Mouse (Mus musculus) heart, embryonic 12.5 days (tissue): Measurements from ENCODE around the gene B3gat1. TPM values are rescaled to one million over a fixed set of nuclear protein-coding genes. Genes with fewer than 3 reads are reported as not detected.
A peak's percentile ranks its signal among the peaks of the same experiment; 100 is the strongest.

Experiments used
- ATAC-seq: fragments of 200-750 bp; cut with Nextera tagmentation; 2 replicates; pipeline ENCODE4 v1.8.0; 2017; ENCODE audit warnings: moderate TSS enrichment, moderate library complexity; ENCODE audit not compliant: insufficient number of reproducible peaks, low FRiP score
- H3K27ac ChIP-seq: fragments of 300-500 bp; sonication (generic); 2 replicates; pipeline ENCODE4 v1.5.1; 2016; ENCODE audit warnings: mild to moderate bottlenecking, moderate library complexity; ENCODE audit not compliant: poor library complexity, severe bottlenecking
- H3K27me3 ChIP-seq: fragments of 300-500 bp; sonication (generic); replicated peaks from 2 replicates; pipeline ENCODE4 v1.6.1; 2016; ENCODE audit warnings: mild to moderate bottlenecking, moderate library complexity
- H3K36me3 ChIP-seq: fragments of 300-500 bp; sonication (generic); 2 replicates; pipeline ENCODE4 v1.6.1; 2016; ENCODE audit warnings: mild to moderate bottlenecking, moderate library complexity
- H3K4me1 ChIP-seq: fragments of 300-500 bp; sonication (generic); replicated peaks from 2 replicates; pipeline ENCODE4 v1.6.1; 2016; ENCODE audit warnings: mild to moderate bottlenecking
- H3K4me2 ChIP-seq: fragments of 300-500 bp; sonication (generic); 2 replicates; pipeline ENCODE4 v1.6.1; 2016; ENCODE audit warnings: mild to moderate bottlenecking, moderate library complexity
- H3K4me3 ChIP-seq: fragments of 300-500 bp; sonication (generic); 2 replicates; pipeline ENCODE4 v1.5.1; 2016; ENCODE audit warnings: mild to moderate bottlenecking
- H3K9ac ChIP-seq: fragments of 300-500 bp; sonication (generic); 2 replicates; pipeline ENCODE4 v1.6.1; 2016; ENCODE audit warnings: mild to moderate bottlenecking, moderate library complexity
- H3K9me3 ChIP-seq: fragments of 300-500 bp; sonication (generic); replicated peaks from 2 replicates; pipeline ENCODE4 v1.6.1; 2016; ENCODE audit warnings: mild to moderate bottlenecking, moderate library complexity
- WGBS: fragments of 180-500 bp; shearing (Covaris S2); methylation state at CpG from one replicate; pipeline ENCODE4 v1.1.7; 2016; 5-methylcytosine and 5-hydroxymethylcytosine counted together
- polyA plus RNA-seq: library from polyadenylated mRNA; unstranded; fragments of >200 nt; fragmentation: Nextera tagmentation; extraction: Ambion mirVana; gene quantifications from 2 replicates; pipeline ENCODE4 v1.2.1, GENCODE M21; 2016

The B3gat1 gene
- polyA plus RNA-seq, 1 experiment from 2014 or later: 0.14 TPM

DNA sequence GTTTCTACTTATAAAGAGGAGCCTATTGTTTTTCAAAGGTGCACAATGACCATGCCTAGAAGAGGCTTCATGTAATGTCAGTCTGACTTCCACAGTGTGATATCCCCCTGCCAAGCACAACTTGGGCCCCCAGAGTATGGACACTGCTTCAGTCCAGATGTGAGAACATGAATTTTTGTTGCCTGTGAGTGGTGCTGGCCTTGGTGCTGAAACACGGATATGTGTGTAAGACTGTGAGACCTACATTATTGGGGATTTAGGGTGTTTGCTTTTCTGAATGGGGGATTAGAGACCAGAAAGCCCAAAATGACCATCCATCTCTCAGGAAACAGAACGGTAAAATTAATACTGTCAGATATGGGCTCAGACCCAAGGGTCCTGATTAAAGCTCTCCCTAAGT, 6.1 kb upstream of the B3gat1 start:
- Histone ChIP-seq H3K36me3 (no peaks in the 10 kb centered on the region), H3K27ac (no peak overlapping the region), H3K9me3 (no peaks in the 10 kb centered on the region), H3K27me3 (peaks cover 22% of the 10 kb centered on the region), H3K9ac (no peak overlapping the region), H3K4me1 (no peaks in the 10 kb centered on the region), H3K4me3 (no peak overlapping the region), H3K4me2 (no peak overlapping the region)
- ATAC-seq: no peak
- 54% methylated on average over 2 of the region's 2 CpGs for WGBS

DNA sequence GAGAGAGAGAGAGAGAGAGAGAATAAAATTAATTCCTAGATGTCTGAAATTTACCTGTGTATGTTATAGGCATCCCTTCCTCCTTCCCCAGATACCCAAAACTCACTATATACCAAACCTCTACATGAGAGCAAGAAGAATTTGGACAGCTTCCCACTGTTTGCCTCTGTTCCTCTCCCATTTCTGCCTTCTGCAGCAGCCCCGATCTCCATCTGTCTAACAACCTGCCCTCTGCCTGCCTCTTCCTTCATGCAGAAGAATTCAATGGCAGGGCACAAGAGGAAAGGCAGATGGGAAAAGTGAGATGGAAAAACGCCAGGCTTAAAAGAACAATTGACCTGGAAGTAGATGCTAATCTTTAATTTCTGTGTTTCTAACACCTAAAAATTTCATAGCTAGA, 5.0 kb upstream of the B3gat1 start:
- H3K9me3 ChIP-seq: no peaks in the 10 kb centered on the region
- no peak overlapping the region for H3K9ac ChIP-seq
- H3K4me3 ChIP-seq: no peak overlapping the region
- no peak overlapping the region for H3K27ac ChIP-seq
- no peaks in the 10 kb centered on the region for H3K36me3 ChIP-seq
- H3K27me3 ChIP-seq: peaks cover 33% of the 10 kb centered on the region
- WGBS: 71% methylated on average over 2 of the region's 2 CpGs
- no peak for ATAC-seq
- no peak overlapping the region for H3K4me2 ChIP-seq
- peaks cover 4% of the 10 kb centered on the region; the same call in 1 of the 2 replicates for H3K4me1 ChIP-seq

DNA sequence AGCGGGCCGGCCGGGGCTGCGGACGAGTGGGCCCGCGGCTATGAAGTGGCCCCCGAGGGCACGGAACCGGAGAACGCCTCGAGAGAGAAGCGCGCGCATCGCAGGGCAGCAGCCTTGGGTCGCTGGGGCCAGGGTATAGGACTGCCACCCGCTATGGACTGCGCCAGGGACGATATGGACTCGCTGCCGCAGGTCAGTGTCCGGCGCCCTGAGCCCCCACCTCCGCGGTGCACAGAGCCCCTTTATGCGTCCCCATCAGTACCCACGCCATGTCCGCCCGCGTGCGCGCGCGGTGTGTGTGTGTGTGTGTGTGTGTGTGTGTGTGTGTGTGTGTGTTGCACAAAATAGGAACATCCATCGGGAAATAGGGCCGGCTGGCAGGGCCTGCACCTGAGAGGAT, 458 bp downstream of the B3gat1 start:
- Histone ChIP-seq H3K27me3 (peaks cover 62% of the 10 kb centered on the region), H3K36me3 (no peaks in the 10 kb centered on the region), H3K9ac (peak overlapping the region; percentile 56), H3K27ac (no peak overlapping the region), H3K4me2 (peak overlapping the region; percentile 96), H3K9me3 (no peaks in the 10 kb centered on the region), H3K4me1 (peaks cover 8% of the 10 kb centered on the region; the same call in 1 of the 2 replicates), H3K4me3 (peak overlapping the region; percentile 60)
- ATAC-seq: peak; percentile 48
- 1% methylated on average over 37 of the region's 37 CpGs for WGBS

DNA sequence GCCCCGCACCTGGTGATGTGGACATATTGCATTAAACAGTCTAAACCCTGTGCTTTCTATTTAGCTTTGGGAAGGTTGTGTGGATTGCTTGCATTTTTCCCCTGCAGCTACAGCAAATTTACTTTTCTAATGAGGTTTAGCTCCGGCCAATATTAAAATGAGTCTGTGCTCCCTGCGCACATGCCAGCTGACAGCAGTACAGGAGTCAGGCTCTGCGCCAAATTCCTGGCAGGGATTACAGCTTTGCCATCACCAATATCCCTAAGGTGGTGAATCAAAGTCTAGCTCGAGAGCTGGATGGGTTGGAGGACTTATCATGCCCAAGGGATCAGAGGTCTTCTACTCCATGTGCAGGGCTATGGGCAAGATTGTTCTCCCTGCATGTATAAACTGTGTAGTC, 3.6 kb downstream of the B3gat1 start:
- no peaks in the 10 kb centered on the region for H3K9me3 ChIP-seq
- no peak overlapping the region for H3K9ac ChIP-seq
- H3K27ac ChIP-seq: no peak overlapping the region
- 67% methylated on average over 5 of the region's 5 CpGs for WGBS
- H3K4me2 ChIP-seq: no peak overlapping the region
- no peak for ATAC-seq
- no peaks in the 10 kb centered on the region for H3K36me3 ChIP-seq
- H3K4me1 ChIP-seq: peaks cover 8% of the 10 kb centered on the region; the same call in 1 of the 2 replicates
- peaks cover 43% of the 10 kb centered on the region for H3K27me3 ChIP-seq
- H3K4me3 ChIP-seq: no peak overlapping the region

DNA sequence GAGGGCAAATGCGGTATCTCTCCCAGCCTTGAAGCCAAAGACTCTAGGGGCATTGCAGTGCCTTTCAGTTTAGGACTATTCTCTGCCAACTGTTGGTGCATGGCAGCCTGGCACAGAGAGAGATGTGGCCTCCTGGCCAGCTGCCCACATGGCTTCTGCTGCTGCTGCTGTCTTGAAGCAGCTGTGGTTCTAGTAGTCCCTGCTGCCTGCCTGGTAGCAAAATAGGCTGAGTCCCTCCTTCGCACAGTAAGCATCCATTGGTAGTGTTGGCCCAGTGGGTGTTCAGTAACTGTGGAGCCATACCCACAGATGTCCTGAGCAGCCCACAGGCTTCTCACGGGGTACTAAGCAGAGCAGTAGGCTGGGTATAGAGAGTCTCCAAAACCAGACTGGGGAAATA, 9.3 kb downstream of the B3gat1 start:
- Histone ChIP-seq H3K9ac (no peak overlapping the region), H3K27ac (no peak overlapping the region), H3K4me2 (no peak overlapping the region), H3K27me3 (no peaks in the 10 kb centered on the region), H3K36me3 (no peaks in the 10 kb centered on the region), H3K4me3 (no peak overlapping the region), H3K9me3 (no peaks in the 10 kb centered on the region), H3K4me1 (no peaks in the 10 kb centered on the region)
- no peak for ATAC-seq
- 76% methylated on average over 3 of the region's 3 CpGs for WGBS

DNA sequence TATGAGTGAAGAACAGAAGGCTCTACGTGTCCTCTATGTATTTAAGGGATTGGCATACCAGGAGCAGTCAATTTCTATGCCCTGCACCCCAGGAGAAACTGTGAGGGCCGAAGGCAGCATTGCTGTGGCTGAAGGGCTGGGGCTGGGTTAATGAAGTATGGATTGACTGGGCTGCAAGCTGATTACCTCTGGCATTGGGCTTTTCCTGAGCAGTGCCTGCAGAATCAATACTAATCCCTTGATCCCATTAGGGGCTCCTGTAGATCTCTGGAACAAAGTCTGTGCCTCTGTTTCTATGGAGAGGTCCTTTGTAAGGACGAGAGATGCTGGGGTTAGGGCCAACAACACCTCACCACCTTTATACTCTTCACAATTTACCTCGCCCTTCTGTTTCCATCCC, 13.6 kb downstream of the B3gat1 start:
- ATAC-seq: no peak
- H3K4me3 ChIP-seq: no peak overlapping the region
- H3K36me3 ChIP-seq: no peaks in the 10 kb centered on the region
- no peaks in the 10 kb centered on the region for H3K4me1 ChIP-seq
- H3K4me2 ChIP-seq: no peak overlapping the region
- no peaks in the 10 kb centered on the region for H3K9me3 ChIP-seq
- H3K27me3 ChIP-seq: no peaks in the 10 kb centered on the region
- H3K27ac ChIP-seq: no peak overlapping the region
- WGBS: 64% methylated on average over 4 of the region's 4 CpGs
- no peak overlapping the region for H3K9ac ChIP-seq

DNA sequence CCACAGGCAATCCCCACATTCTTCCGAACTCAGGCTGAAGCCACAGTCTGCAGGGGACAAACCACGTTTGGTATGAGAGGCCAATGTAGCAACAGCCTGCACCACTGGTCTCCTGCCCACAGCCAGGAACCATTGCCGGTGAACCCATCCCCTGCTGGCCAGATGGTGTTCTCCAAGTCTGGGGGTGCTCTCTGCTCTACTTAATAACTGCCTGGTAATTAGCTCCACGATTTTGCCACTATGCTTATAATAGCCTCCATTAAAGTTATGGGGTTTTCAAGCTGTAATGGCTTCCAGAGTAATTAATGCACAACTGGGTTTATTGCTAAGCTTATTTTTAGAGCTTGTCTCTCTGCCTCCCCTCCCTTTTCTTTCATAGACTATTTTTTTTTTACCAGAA, 15.4 kb downstream of the B3gat1 start:
- Histone ChIP-seq H3K4me1 (no peaks in the 10 kb centered on the region), H3K9me3 (no peaks in the 10 kb centered on the region), H3K27ac (no peak overlapping the region), H3K4me3 (no peak overlapping the region), H3K9ac (no peak overlapping the region), H3K4me2 (no peak overlapping the region), H3K27me3 (no peaks in the 10 kb centered on the region), H3K36me3 (no peaks in the 10 kb centered on the region)
- WGBS: 70% methylated on average over 4 of the region's 4 CpGs
- ATAC-seq: no peak

DNA sequence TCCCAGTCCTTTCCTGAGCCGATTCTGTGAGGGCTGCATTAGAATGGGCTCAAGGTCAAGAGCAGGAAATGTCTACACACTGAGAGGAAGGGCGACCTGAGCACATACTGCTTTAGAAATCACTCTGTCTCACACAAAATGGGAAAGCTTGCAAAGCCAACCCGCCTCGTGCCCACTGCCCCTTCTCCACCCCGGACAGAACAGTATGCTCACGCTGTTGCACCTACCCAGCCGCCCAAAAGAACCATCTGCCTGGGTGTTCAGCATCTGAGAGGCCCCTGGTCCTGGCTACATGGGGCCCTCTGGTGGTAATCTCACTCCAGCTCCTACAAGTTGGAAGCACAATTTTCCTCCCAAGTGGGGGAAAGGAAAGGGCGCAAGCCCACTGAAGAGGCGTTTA, 26.6 kb downstream of the B3gat1 start:
- 28% methylated on average over 9 of the region's 9 CpGs for WGBS
- ATAC-seq: no peak
- Histone ChIP-seq H3K4me1 (no peaks in the 10 kb centered on the region), H3K4me3 (no peak overlapping the region), H3K36me3 (no peaks in the 10 kb centered on the region), H3K4me2 (no peak overlapping the region), H3K9ac (no peak overlapping the region), H3K9me3 (no peaks in the 10 kb centered on the region), H3K27ac (no peak overlapping the region), H3K27me3 (no peaks in the 10 kb centered on the region)

DNA sequence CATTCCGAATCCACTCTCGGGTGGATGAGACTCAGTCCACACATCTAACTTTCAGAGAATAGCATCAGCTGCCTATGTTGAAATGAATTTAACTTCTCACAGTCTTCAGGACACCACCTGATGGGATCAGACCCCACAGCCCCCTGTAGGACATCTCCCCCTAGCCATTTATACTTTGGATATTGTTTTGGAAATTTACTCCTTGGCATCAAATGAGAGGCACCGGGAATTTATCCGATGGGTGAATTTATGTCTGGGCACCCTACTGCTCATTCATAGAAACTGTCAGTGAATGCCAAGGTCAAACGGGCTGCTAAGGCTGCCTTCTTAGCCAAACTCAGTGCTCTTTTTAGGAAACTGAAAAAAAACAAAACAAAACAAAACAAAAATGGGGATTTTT, 27.0 kb downstream of the B3gat1 start:
- Histone ChIP-seq H3K27me3 (no peaks in the 10 kb centered on the region), H3K4me2 (no peak overlapping the region), H3K4me3 (no peak overlapping the region), H3K9me3 (no peaks in the 10 kb centered on the region), H3K36me3 (no peaks in the 10 kb centered on the region), H3K27ac (no peak overlapping the region), H3K9ac (no peak overlapping the region), H3K4me1 (no peaks in the 10 kb centered on the region)
- no peak for ATAC-seq
- WGBS: 77% methylated on average over 5 of the region's 5 CpGs

DNA sequence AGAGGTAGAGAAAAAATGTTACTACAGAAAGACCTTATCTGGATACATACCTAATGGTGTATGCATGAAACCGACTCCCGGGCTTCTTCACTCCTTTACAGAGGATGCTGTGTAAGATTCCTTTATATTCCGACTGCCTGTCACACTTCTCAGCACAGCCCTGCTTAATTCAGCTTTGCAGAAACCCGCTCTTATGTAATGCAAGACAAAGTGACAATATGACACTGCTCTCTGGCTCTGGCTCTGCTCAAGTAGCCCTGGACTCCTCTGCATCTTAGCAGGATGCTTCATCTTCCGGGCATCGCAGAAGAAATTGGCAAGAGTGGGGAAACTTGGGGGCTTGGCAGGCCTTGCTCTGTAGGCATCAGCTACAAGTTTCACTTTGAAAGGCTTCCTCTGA, 28.9 kb downstream of the B3gat1 start:
- no peak for ATAC-seq
- H3K4me1 ChIP-seq: no peaks in the 10 kb centered on the region
- no peak overlapping the region for H3K9ac ChIP-seq
- 81% methylated on average over 6 of the region's 6 CpGs for WGBS
- no peaks in the 10 kb centered on the region for H3K36me3 ChIP-seq
- no peak overlapping the region for H3K27ac ChIP-seq
- H3K4me3 ChIP-seq: no peak overlapping the region
- H3K27me3 ChIP-seq: no peaks in the 10 kb centered on the region
- H3K4me2 ChIP-seq: no peak overlapping the region
- H3K9me3 ChIP-seq: no peaks in the 10 kb centered on the region

DNA sequence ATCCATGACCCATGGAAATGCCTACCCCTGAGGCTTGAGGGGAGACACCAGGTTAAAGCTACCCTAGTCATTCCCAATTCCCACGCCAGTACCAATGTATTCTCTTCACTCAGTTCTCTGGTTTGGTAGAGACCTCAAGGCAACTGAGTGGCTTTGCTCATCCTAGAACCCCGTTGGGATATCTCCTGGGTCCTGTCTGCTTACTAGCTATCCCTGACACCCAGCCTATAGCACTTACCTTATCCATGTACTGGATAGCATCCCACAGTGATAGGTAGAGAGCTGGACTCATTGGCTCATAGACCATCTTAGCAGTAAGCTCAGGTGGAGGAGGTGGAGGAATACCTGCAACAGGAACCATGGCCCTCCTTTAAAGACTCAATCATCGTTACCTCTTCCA, 34.7 kb downstream of the B3gat1 start:
- H3K4me3 ChIP-seq: no peak overlapping the region
- no peak overlapping the region for H3K4me2 ChIP-seq
- no peak overlapping the region for H3K9ac ChIP-seq
- H3K27ac ChIP-seq: no peak overlapping the region
- H3K36me3 ChIP-seq: no peaks in the 10 kb centered on the region
- ATAC-seq: no peak
- H3K4me1 ChIP-seq: no peaks in the 10 kb centered on the region
- no peaks in the 10 kb centered on the region for H3K9me3 ChIP-seq
- 76% methylated on average over 3 of the region's 3 CpGs for WGBS
- H3K27me3 ChIP-seq: no peaks in the 10 kb centered on the region

DNA sequence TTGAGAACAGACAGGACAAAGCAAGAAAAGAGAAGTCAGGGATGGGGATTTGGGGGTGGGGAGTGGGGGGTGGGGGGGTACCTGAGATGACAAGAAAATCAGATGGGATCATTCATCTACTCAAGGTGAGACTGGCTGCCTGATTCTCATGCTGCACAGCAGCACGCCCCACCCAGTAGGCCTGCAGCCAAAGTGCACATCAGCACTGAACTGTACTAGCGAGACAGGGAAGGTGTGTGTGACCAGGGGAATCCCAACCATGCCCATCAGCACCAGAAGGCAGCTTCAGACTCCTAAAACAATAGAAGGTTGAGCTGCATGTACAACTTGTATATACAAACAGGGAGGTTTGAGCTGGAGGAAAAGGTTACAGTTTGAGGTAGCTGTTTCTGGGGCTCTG, 42.2 kb downstream of the B3gat1 start:
- 70% methylated on average over 2 of the region's 2 CpGs for WGBS
- Histone ChIP-seq H3K4me2 (no peak overlapping the region), H3K4me3 (no peak overlapping the region), H3K9me3 (no peaks in the 10 kb centered on the region), H3K4me1 (no peaks in the 10 kb centered on the region), H3K36me3 (no peaks in the 10 kb centered on the region), H3K27me3 (no peaks in the 10 kb centered on the region), H3K9ac (no peak overlapping the region), H3K27ac (no peak overlapping the region)
- ATAC-seq: no peak
